Mouse (Mus musculus): Measurements from ENCODE around the gene Slc15a3. TPM values are rescaled to one million over a fixed set of nuclear protein-coding genes. Genes with fewer than 3 reads are reported as not detected.

The Slc15a3 gene
- polyA plus RNA-seq, 1 experiment from 2014 or later = 0.26 TPM

DNA sequence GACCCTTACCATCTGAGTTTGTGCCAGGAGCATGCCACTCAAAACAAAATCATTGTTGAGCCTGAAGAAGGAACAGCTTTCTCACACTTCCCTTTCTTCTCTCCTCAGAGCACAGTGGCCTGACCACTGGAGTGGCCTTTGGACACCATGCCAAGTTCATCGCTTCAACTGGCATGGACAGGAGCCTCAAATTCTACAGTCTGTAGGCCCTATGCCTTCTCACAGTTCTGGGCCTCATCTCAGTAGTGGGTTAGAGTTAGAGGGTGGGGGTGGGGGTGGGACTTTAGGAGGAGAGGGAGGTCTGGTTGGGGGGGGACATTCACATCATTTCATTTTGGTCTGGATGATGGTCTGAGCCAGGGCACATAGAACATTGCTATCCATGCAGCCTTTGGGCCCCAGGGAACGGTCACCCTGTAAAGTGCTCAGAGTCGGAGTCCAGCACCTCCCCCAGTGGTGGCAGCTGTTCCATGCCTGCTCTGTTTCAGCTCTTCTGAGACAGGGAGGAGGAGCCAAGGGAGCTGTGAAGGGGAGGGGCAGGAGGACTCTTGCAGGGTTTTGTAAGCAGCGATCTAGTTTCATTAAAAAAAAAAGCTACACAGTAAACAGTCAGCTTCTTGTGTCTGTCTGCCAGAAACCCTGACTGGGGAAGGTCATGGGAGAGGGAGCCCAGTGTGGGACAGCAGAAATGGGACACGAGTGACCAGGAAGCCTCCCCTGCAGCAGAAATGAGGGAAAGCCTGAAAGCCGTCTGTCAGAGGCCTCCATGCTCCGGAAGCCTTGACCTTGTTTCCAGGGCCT is 65.6 kb downstream of the Slc15a3 start:
- H3K4me1 ChIP-seq = no peaks in the 10 kb centered on the region
- 67% methylated on average over 7 of the region's 7 CpGs for WGBS
- 0 out of 2 replicates have a peak overlapping the region, but pooled peaks have one; percentile 2 for H3K27ac ChIP-seq
- H3K27me3 ChIP-seq = no peaks in the 10 kb centered on the region
- H3K4me3 ChIP-seq = no peak overlapping the region
- ATAC-seq (ENCODE audit: low FRiP score) = 0 out of 2 replicates have a peak, but pooled peaks have one; percentile 29
- H3K36me3 ChIP-seq = peaks cover 80% of the 10 kb centered on the region
- no peaks in the 10 kb centered on the region for H3K9me3 ChIP-seq (replicated peaks)
- no peak overlapping the region for H3K9ac ChIP-seq
- no peak overlapping the region for H3K4me2 ChIP-seq (replicated peaks)

DNA sequence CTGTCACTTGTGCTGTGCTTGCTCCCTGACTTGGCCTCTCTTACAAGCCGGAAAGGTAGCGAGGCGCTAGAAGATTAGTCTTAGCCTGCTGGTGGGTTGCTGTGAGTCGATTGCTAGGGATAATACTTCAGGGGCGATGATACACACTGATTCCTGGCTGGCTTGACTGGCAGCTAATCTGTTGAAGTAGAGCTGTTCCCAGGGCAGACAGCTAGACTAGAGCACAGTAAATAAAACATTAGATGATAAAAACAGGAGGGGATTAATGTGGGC is 66.1 kb downstream of the Slc15a3 start:
- WGBS = 90% methylated on average over 5 of the region's 5 CpGs
- peaks cover 75% of the 10 kb centered on the region for H3K36me3 ChIP-seq
- H3K9me3 ChIP-seq (replicated peaks) = no peaks in the 10 kb centered on the region
- no peaks in the 10 kb centered on the region for H3K27me3 ChIP-seq
- H3K4me2 ChIP-seq (replicated peaks) = no peak overlapping the region
- no peak overlapping the region for H3K9ac ChIP-seq
- H3K4me1 ChIP-seq = no peaks in the 10 kb centered on the region
- ATAC-seq (ENCODE audit: low FRiP score) = no peak
- H3K4me3 ChIP-seq = no peak overlapping the region
- H3K27ac ChIP-seq = 0 out of 2 replicates have a peak overlapping the region, but pooled peaks have one; percentile 2

DNA sequence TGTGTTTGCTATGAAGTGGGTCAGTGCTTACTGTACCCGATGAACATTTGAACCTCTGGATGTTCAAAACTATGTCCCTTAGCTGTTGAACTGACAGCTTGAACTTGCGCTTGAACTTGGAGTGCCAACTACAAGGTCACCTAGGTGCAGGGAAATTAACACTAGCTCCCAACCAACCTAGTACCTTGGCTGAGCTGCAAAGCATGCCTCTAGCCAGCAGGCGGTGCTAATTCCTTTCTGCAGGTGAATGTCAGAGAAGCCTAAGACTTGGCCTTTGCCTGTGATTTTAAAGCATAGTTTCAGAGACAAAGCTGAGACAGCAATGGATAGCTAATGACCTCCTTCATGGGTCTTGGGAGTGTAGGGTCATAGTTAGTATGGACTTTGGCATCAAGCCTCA is 68.4 kb downstream of the Slc15a3 start:
- WGBS = 56% methylated on average over 3 of the region's 3 CpGs
- Histone ChIP-seq H3K4me3 (no peak overlapping the region), H3K27me3 (no peaks in the 10 kb centered on the region), H3K27ac (no peak overlapping the region), H3K36me3 (peaks cover 53% of the 10 kb centered on the region), H3K4me2 (replicated peaks) (no peak overlapping the region), H3K9ac (no peak overlapping the region), H3K4me1 (no peaks in the 10 kb centered on the region), H3K9me3 (replicated peaks) (no peaks in the 10 kb centered on the region)
- ATAC-seq (ENCODE audit: low FRiP score) = no peak

Other genes with a start within 250 kb of the Slc15a3 start
- 395 and 396 TPM in 2 replicates for gene Ddb1, start 234.4 kb upstream of the Slc15a3 start, polyA plus RNA-seq (2016; fragmentation: Nextera tagmentation; extraction: Ambion mirVana)
- gene Tkfc, start 234.1 kb upstream of the Slc15a3 start, polyA plus RNA-seq (2016; fragmentation: Nextera tagmentation; extraction: Ambion mirVana) = 21.3 and 23.9 TPM in 2 replicates
- gene Vwce, start 205.5 kb upstream of the Slc15a3 start, polyA plus RNA-seq (2016; fragmentation: Nextera tagmentation; extraction: Ambion mirVana) = 0.48 and 0.74 TPM in 2 replicates
- gene Pga5, start 161.7 kb upstream of the Slc15a3 start, polyA plus RNA-seq (2016; fragmentation: Nextera tagmentation; extraction: Ambion mirVana) = not detected in 2 replicates
- gene Vps37c, start 151.0 kb upstream of the Slc15a3 start, polyA plus RNA-seq (2016; fragmentation: Nextera tagmentation; extraction: Ambion mirVana) = 36.6 and 37.5 TPM in 2 replicates
- gene Cd5, start 100.7 kb upstream of the Slc15a3 start, polyA plus RNA-seq (2016; fragmentation: Nextera tagmentation; extraction: Ambion mirVana) = 0.17 and 0.31 TPM in 2 replicates
- not detected in 2 replicates for gene Cd6, start 9.7 kb upstream of the Slc15a3 start, polyA plus RNA-seq (2016; fragmentation: Nextera tagmentation; extraction: Ambion mirVana)
- 147 and 151 TPM in 2 replicates for gene Tmem132a, start 30.2 kb downstream of the Slc15a3 start, polyA plus RNA-seq (2016; fragmentation: Nextera tagmentation; extraction: Ambion mirVana)
- 46.0 and 46.2 TPM in 2 replicates for gene Tmem109, start 42.3 kb downstream of the Slc15a3 start, polyA plus RNA-seq (2016; fragmentation: Nextera tagmentation; extraction: Ambion mirVana)
- 37.3 and 37.7 TPM in 2 replicates for gene Prpf19, start 55.5 kb downstream of the Slc15a3 start, polyA plus RNA-seq (2016; fragmentation: Nextera tagmentation; extraction: Ambion mirVana)
- not detected in 2 replicates for gene Zp1, start 80.9 kb downstream of the Slc15a3 start, polyA plus RNA-seq (2016; fragmentation: Nextera tagmentation; extraction: Ambion mirVana)
- 0.09 and 0.10 TPM in 2 replicates for gene Ptgdr2, start 97.4 kb downstream of the Slc15a3 start, polyA plus RNA-seq (2016; fragmentation: Nextera tagmentation; extraction: Ambion mirVana)
- gene Ccdc86, start 109.5 kb downstream of the Slc15a3 start, polyA plus RNA-seq (2016; fragmentation: Nextera tagmentation; extraction: Ambion mirVana) = 21.5 and 21.7 TPM in 2 replicates
- gene Ms4a10, start 134.9 kb downstream of the Slc15a3 start, polyA plus RNA-seq (2016; fragmentation: Nextera tagmentation; extraction: Ambion mirVana) = not detected in 2 replicates
- gene Ms4a15, start 153.5 kb downstream of the Slc15a3 start, polyA plus RNA-seq (2016; fragmentation: Nextera tagmentation; extraction: Ambion mirVana) = not detected in 2 replicates
- not detected in 2 replicates for gene Ms4a18, start 178.3 kb downstream of the Slc15a3 start, polyA plus RNA-seq (2016; fragmentation: Nextera tagmentation; extraction: Ambion mirVana)
- gene Ms4a8a, start 241.4 kb downstream of the Slc15a3 start, polyA plus RNA-seq (2016; fragmentation: Nextera tagmentation; extraction: Ambion mirVana) = not detected in 2 replicates

Data from hindbrain, embryonic 12.5 days (tissue).